22 mouse cellular contexts compared by ENCODE assay signal in genomic region chr2:122364352-122364944, GRCm38 (mm10). TPM values are rescaled to one million over a fixed set of nuclear protein-coding genes. Genes with fewer than 3 reads are reported as not detected.
DNase-seq lines count a peak whose midpoint lies in the region; ATAC-seq and TF ChIP-seq lines count a peak whose summit lies in the region.
"Had no signal": no experiment of that assay in that cellular context is flagged by ENCODE, and none has a peak within 500 bp of the region (broad histone marks: within the 10 kb centered on the region; RNA-seq: fewer than 3 reads in every experiment).

No protein-coding gene starts in this region.

- H3K4me1 ChIP-seq in cerebellum, adult 2 months (ENCODE audit: control insufficient read depth, insufficient read depth, low read length): peaks cover 49% of the 10 kb centered on the region
- H3K4me1 ChIP-seq in MEL (ENCODE audit: control insufficient read depth in 1 of 2, insufficient read depth in 2 of 2, low read length in 2 of 2): peaks cover 7 to 18% of the 10 kb centered on the region in 2 experiments
- H3K4me1 ChIP-seq in liver, embryonic 15.5 days (replicated peaks): peaks cover 69% of the 10 kb centered on the region

- no peaks in the 10 kb centered on the region; the same call in 1 of the 2 replicates for H3K79me2 ChIP-seq in MEL (ENCODE audit: control insufficient read depth, insufficient read depth, low read length, poor library complexity)

- ATAC-seq in erythroblast, adult 5-6 weeks (replicated peaks; ENCODE audit: low FRiP score, poor library complexity, severe bottlenecking): peak; percentile 76
- ATAC-seq in liver, embryonic 15.5 days (ENCODE audit: insufficient read depth): peak; percentile 85
- ATAC-seq: forebrain, embryonic 14.5 days; lung, postnatal 0 days had no signal

- H3K9me3 ChIP-seq in MEL (replicated peaks; ENCODE audit: insufficient read depth, low read length): no peaks in the 10 kb centered on the region
- H3K9me3 ChIP-seq in liver, embryonic 15.5 days (replicated peaks): no peaks in the 10 kb centered on the region

- H3K36me3 ChIP-seq in MEL (ENCODE audit: control insufficient read depth in 1 of 2, insufficient read depth in 2 of 2, low read length in 2 of 2): peaks cover 0 to 16% of the 10 kb centered on the region in 2 experiments; a peak in 2 of 4 replicates
- peaks cover 13% of the 10 kb centered on the region for H3K36me3 ChIP-seq in liver, embryonic 15.5 days (replicated peaks)

- TF ChIP-seq CTCF in cerebellum, adult 2 months (IDR thresholded peaks at IDR 0.05; ENCODE audit: borderline replicate concordance, insufficient read depth, low read depth, low read length): no peak
- no peak for TF ChIP-seq CTCF in MEL (IDR thresholded peaks at IDR 0.05 in 2 of 3, conservative IDR thresholded peaks at IDR 0.05 in 1 of 3; ENCODE audit: control insufficient read depth in 1 of 3, insufficient read depth in 1 of 3, low read depth in 2 of 3, low read length in 3 of 3, poor library complexity in 1 of 3, severe bottlenecking in 1 of 3)

- H3K9ac ChIP-seq in MEL (ENCODE audit: control insufficient read depth, low read depth, low read length, poor library complexity, severe bottlenecking): no peak overlapping the region
- H3K9ac ChIP-seq in liver, embryonic 15.5 days: peak overlapping the region; percentile 27; the same call in 1 of the 2 replicates

- DNase-seq in cerebellum, adult 2 months: peak; percentile 43 to 45
- no peak for DNase-seq in cerebellum, postnatal 4 days (ENCODE audit: low spot score in 2 of 2)
- peak; percentile 77 for DNase-seq in MEL (ENCODE audit: low read depth, low spot score)
- no peak for DNase-seq in layer of hippocampus, postnatal 36 days
- DNase-seq in neural tube, embryonic 10.5 days (ENCODE audit: extremely low spot score, low spot score): no peak
- DNase-seq in heart, postnatal 4 days: no peak
- DNase-seq: adrenal gland, postnatal 25 days; kidney, adult 8-10 months; kidney, postnatal 36 days; layer of hippocampus, adult 9-11 months; thymus, adult 2 months had no signal

- 12% methylated on average over 3 of the region's 3 CpGs for WGBS in cerebellum, adult 2 months
- 53% methylated on average over 3 of the region's 3 CpGs for WGBS in liver, embryonic 15.5 days (ENCODE audit: insufficient replicate concordance)

- H3K27me3 ChIP-seq in cerebellum, adult 2 months (ENCODE audit: control insufficient read depth, insufficient read depth, low read length): no peaks in the 10 kb centered on the region
- H3K27me3 ChIP-seq in MEL (ENCODE audit: control insufficient read depth in 1 of 2, insufficient read depth in 2 of 2, low read length in 2 of 2): no peaks in the 10 kb centered on the region
- H3K27me3 ChIP-seq in liver, embryonic 15.5 days: no peaks in the 10 kb centered on the region

- H3K27ac ChIP-seq in cerebellum, adult 2 months (ENCODE audit: insufficient read depth, low read length): peak overlapping the region; percentile 88
- H3K27ac ChIP-seq in MEL (ENCODE audit: control insufficient read depth, low read depth, low read length): peak overlapping the region; percentile 39
- peak overlapping the region; percentile 86 for H3K27ac ChIP-seq in liver, embryonic 15.5 days (replicated peaks)

- no peak for TF ChIP-seq POLR2A in cerebellum, adult 2 months (IDR thresholded peaks at IDR 0.05; ENCODE audit: borderline replicate concordance, insufficient read depth, low read length)
- TF ChIP-seq POLR2A in MEL (IDR thresholded peaks at IDR 0.05; ENCODE audit: control insufficient read depth in 1 of 2, insufficient read depth in 1 of 2, low read depth in 1 of 2, low read length in 2 of 2, poor library complexity in 1 of 2): no peak

- peak overlapping the region; percentile 29 for H3K4me3 ChIP-seq in cerebellum, adult 2 months (replicated peaks; ENCODE audit: insufficient read depth, low read depth, low read length)
- H3K4me3 ChIP-seq in MEL (ENCODE audit: control insufficient read depth in 1 of 2, insufficient read depth in 1 of 2, low read depth in 2 of 2, low read length in 2 of 2): no peak overlapping the region
- H3K4me3 ChIP-seq in liver, embryonic 15.5 days (replicated peaks): 0 out of 2 replicates have a peak overlapping the region, but pooled peaks have one; percentile 10

- TF ChIP-seq RAD21 in MEL (IDR thresholded peaks at IDR 0.05; ENCODE audit: low read depth, low read length): no peak

- TF ChIP-seq EP300 in MEL (IDR thresholded peaks at IDR 0.05; ENCODE audit: low read depth in 1 of 2, low read length in 2 of 2): peak; percentile 67 to 78

- H3K4me2 ChIP-seq in liver, embryonic 15.5 days: peak overlapping the region; percentile 55
- H3K4me2 ChIP-seq: midbrain, embryonic 11.5 days had no signal

TF ChIP-seq in MEL, 35 proteins besides CTCF, POLR2A, EP300 and RAD21:
- TF ChIP-seq RCOR1 (IDR thresholded peaks at IDR 0.05; ENCODE audit: low read depth, low read length) (peak; percentile 53; the same call in 1 of the 2 replicates), MAX (IDR thresholded peaks at IDR 0.05; ENCODE audit: low read length) (peak; percentile 24; the same call in 1 of the 2 replicates), HCFC1 (IDR thresholded peaks at IDR 0.05; ENCODE audit: low read depth, low read length) (no peak), ETS1 (IDR thresholded peaks at IDR 0.05; ENCODE audit: low read depth, low read length) (0 out of 2 replicates have a peak, but pooled peaks have one; percentile 40), SIN3A (IDR thresholded peaks at IDR 0.05; ENCODE audit: low read length) (peak; percentile 44; the same call in 1 of the 2 replicates), TCF12 (IDR thresholded peaks at IDR 0.05; ENCODE audit: low read depth, low read length) (peak; percentile 77), ZNF384 (IDR thresholded peaks at IDR 0.05; ENCODE audit: low read depth, low read length) (no peak), MAZ (IDR thresholded peaks at IDR 0.05; ENCODE audit: low read depth, low read length) (0 out of 2 replicates have a peak, but pooled peaks have one; percentile 60), GATA1 (IDR thresholded peaks at IDR 0.05; ENCODE audit: low read depth, low read length) (peak; percentile 69), NELFE (IDR thresholded peaks at IDR 0.05; ENCODE audit: low read depth, low read length) (no peak), TAL1 (IDR thresholded peaks at IDR 0.05; ENCODE audit: low read length) (0 out of 2 replicates have a peak, but pooled peaks have one; percentile 12)

RNA-seq across cellular contexts. Expression of gene Shf, which starts 4.5 kb away (rescaled TPM):
- polyA plus RNA-seq in cerebellum, adult 2 months (2012; rRNA removed): 344 and 410 TPM in 2 replicates
- 3.6 and 4.3 TPM in 2 replicates for total RNA-seq in MEL (2012; rRNA removed)
- polyA plus RNA-seq in MEL (2012; ENCODE audit: insufficient read depth in 1 of 2, insufficient read length in 2 of 2, low read depth in 1 of 2, low replicate concordance in 2 of 2, missing spikeins in 1 of 2): 1 to 10 TPM in 1 of 2 experiments, not detected in 1; 9.7 TPM
- total RNA-seq in erythroblast, adult 5-6 weeks (2015; ENCODE audit: low replicate concordance): 0.84 TPM in 1 of 2 replicates, not detected in the other
- total RNA-seq in erythroblast, adult 5-6 weeks (2017; ENCODE audit: low replicate concordance): 6.3 and 13.0 TPM in 2 replicates
- polyA plus RNA-seq in liver, embryonic 15.5 days (2015; fragmentation: Nextera tagmentation; extraction: Ambion mirVana): 1.1 and 1.2 TPM in 2 replicates
- total RNA-seq in layer of hippocampus, postnatal 36 days (2021): 10 to 100 TPM; 56.6 to 60.0 TPM
- total RNA-seq in heart, postnatal 4 days (2021): 10 to 100 TPM; 10.1 to 11.3 TPM

RNA-seq across cellular contexts. Expression of gene Duox1, which starts 49.0 kb away (rescaled TPM):
- polyA plus RNA-seq in cerebellum, adult 2 months (2012; rRNA removed): 0.05 TPM in 2 replicates
- total RNA-seq in MEL (2012; rRNA removed): not detected in 2 replicates
- under 1 TPM in 1 of 2 experiments, not detected in 1; 0.01 TPM for polyA plus RNA-seq in MEL (2012; ENCODE audit: insufficient read depth in 1 of 2, insufficient read length in 2 of 2, low read depth in 1 of 2, low replicate concordance in 2 of 2, missing spikeins in 1 of 2)
- total RNA-seq in erythroblast, adult 5-6 weeks (2015; ENCODE audit: low replicate concordance): not detected in 2 replicates
- total RNA-seq in erythroblast, adult 5-6 weeks (2017; ENCODE audit: low replicate concordance): 0.14 TPM in 1 of 2 replicates, not detected in the other
- not detected in 2 replicates for polyA plus RNA-seq in liver, embryonic 15.5 days (2015; fragmentation: Nextera tagmentation; extraction: Ambion mirVana)
- total RNA-seq in layer of hippocampus, postnatal 36 days (2021): not detected
- total RNA-seq in heart, postnatal 4 days (2021): not detected
- total RNA-seq: adrenal gland, postnatal 25 days; granulocyte monocyte progenitor cell, adult 5-6 weeks; hematopoietic stem cell, adult 5-6 weeks; monocyte, adult 5-6 weeks had no signal
- polyA plus RNA-seq: midbrain, embryonic 11.5 days had no signal

RNA-seq across cellular contexts. Expression of gene Duoxa1, which starts 50.9 kb away (rescaled TPM):
- 0.19 TPM in 1 of 2 replicates, not detected in the other for polyA plus RNA-seq in cerebellum, adult 2 months (2012; rRNA removed)
- not detected in 2 replicates for total RNA-seq in MEL (2012; rRNA removed)
- not detected for polyA plus RNA-seq in MEL (2012; ENCODE audit: insufficient read depth in 1 of 2, insufficient read length in 2 of 2, low read depth in 1 of 2, low replicate concordance in 2 of 2, missing spikeins in 1 of 2)
- total RNA-seq in erythroblast, adult 5-6 weeks (2015; ENCODE audit: low replicate concordance): 0.77 TPM in 1 of 2 replicates, not detected in the other
- not detected in 2 replicates for total RNA-seq in erythroblast, adult 5-6 weeks (2017; ENCODE audit: low replicate concordance)
- not detected in 2 replicates for polyA plus RNA-seq in liver, embryonic 15.5 days (2015; fragmentation: Nextera tagmentation; extraction: Ambion mirVana)
- total RNA-seq in layer of hippocampus, postnatal 36 days (2021): not detected
- total RNA-seq in heart, postnatal 4 days (2021): not detected
- total RNA-seq: adrenal gland, postnatal 25 days; hematopoietic stem cell, adult 5-6 weeks; left cerebral cortex, postnatal 14 days; monocyte, adult 5-6 weeks had no signal
- polyA plus RNA-seq: forebrain, embryonic 14.5 days; heart, embryonic 14.5 days; midbrain, embryonic 11.5 days; neural tube, embryonic 14.5 days had no signal

Comparison
In these comparisons a context has a peak if more than half of its experiments do, and no peak if none do; other contexts are left out.
1. DNase-seq: peak in cerebellum, adult 2 months (2 of 2) and MEL (single experiment); none in cerebellum, postnatal 4 days (0 of 2), layer of hippocampus, postnatal 36 days (0 of 2), neural tube, embryonic 10.5 days (single experiment) and heart, postnatal 4 days (single experiment).
2. H3K4me3 ChIP-seq: peak in cerebellum, adult 2 months (single experiment) and liver, embryonic 15.5 days (single experiment); none in MEL (0 of 2).
3. RNA of gene Shf, which starts 4.5 kb away (total RNA-seq): 56.6 to 60.0 TPM in layer of hippocampus, postnatal 36 days; 10.1 to 11.3 TPM in heart, postnatal 4 days, 0.84 to 13.0 TPM in erythroblast, adult 5-6 weeks and 3.6 to 4.3 TPM in MEL; every median in the first group is over 4 times any median in the second.
4. Peak in every context shown above with its lines, with median percentiles within 50 percentile points of each other: H3K27ac ChIP-seq.